Mouse (Mus musculus) hindbrain, embryonic 16.5 days (tissue): Measurements from ENCODE around the gene Hcfc2. TPM values are rescaled to one million over a fixed set of nuclear protein-coding genes. Genes with fewer than 3 reads are reported as not detected.
A peak's percentile ranks its signal among the peaks of the same experiment; 100 is the strongest.

Experiments used
- ATAC-seq: fragments of 200-750 bp; cut with Nextera tagmentation; 2 replicates; pipeline ENCODE4 v1.8.0; 2017; ENCODE audit warnings: moderate TSS enrichment, moderate library complexity
- H3K27ac ChIP-seq: fragments of 300-500 bp; sonication (generic); 2 replicates; pipeline ENCODE4 v1.5.1; 2014; ENCODE audit warnings: low read depth, mild to moderate bottlenecking, control low read depth, low read length, moderate library complexity
- H3K27me3 ChIP-seq: fragments of 300-500 bp; sonication (generic); replicated peaks from 2 replicates; pipeline ENCODE4 v1.6.1; 2014; ENCODE audit warnings: low read length; ENCODE audit not compliant: control insufficient read depth, insufficient read depth
- H3K36me3 ChIP-seq: fragments of 300-500 bp; sonication (generic); 2 replicates; pipeline ENCODE4 v1.6.1; 2014; ENCODE audit warnings: mild to moderate bottlenecking, low read length, moderate library complexity, mixed read lengths; ENCODE audit not compliant: control insufficient read depth, insufficient read depth
- H3K4me1 ChIP-seq: fragments of 300-500 bp; sonication (generic); 2 replicates; pipeline ENCODE4 v1.6.1; 2014; ENCODE audit warnings: low read depth, low read length; ENCODE audit not compliant: control insufficient read depth, insufficient read depth
- H3K4me2 ChIP-seq: fragments of 300-500 bp; sonication (generic); 2 replicates; pipeline ENCODE4 v1.6.1; 2014; ENCODE audit warnings: mild to moderate bottlenecking, low read length, control low read depth, moderate library complexity
- H3K4me3 ChIP-seq: fragments of 300-500 bp; sonication (generic); 2 replicates; pipeline ENCODE4 v1.5.1; 2014; ENCODE audit warnings: mild to moderate bottlenecking, low read length, control low read depth, moderate library complexity
- H3K9ac ChIP-seq: fragments of 300-500 bp; sonication (generic); 2 replicates; pipeline ENCODE4 v1.6.1; 2014; ENCODE audit warnings: low read depth, mild to moderate bottlenecking, control low read depth, low read length, moderate library complexity
- H3K9me3 ChIP-seq: fragments of 300-500 bp; sonication (generic); 2 replicates; pipeline ENCODE4 v1.6.1; 2014; ENCODE audit warnings: mild to moderate bottlenecking, low read length, moderate library complexity; ENCODE audit not compliant: control insufficient read depth
- WGBS: fragments of 180-500 bp; shearing (Covaris S2); extraction: QIAGEN DNeasy Blood & Tissue Kit; methylation state at CpG from one replicate; pipeline ENCODE4 v1.1.7; 2014; 5-methylcytosine and 5-hydroxymethylcytosine counted together
- polyA plus RNA-seq: library from polyadenylated mRNA; unstranded; fragments of >200 nt; fragmentation: Nextera tagmentation; extraction: Ambion mirVana; gene quantifications from 2 replicates; pipeline ENCODE4 v1.2.1, GENCODE M21; 2015

Hcfc2 gene
- polyA plus RNA-seq, 1 experiment from 2014 or later, result 37.7 TPM

GRCm38 (mm10) chr10:82761037-82761811, 65.3 kb downstream of the Hcfc2 start:
- H3K9me3 ChIP-seq, result no peaks in the 10 kb centered on the region
- peaks cover 14% of the 10 kb centered on the region for H3K36me3 ChIP-seq
- no peak for ATAC-seq
- no peak overlapping the region for H3K27ac ChIP-seq
- H3K4me2 ChIP-seq, result peak overlapping the region; percentile 48
- no peak overlapping the region; the same call in 1 of the 2 replicates for H3K9ac ChIP-seq
- 62% methylated on average over 9 of the region's 9 CpGs for WGBS
- no peaks in the 10 kb centered on the region for H3K27me3 ChIP-seq
- no peak overlapping the region; the same call in 1 of the 2 replicates for H3K4me3 ChIP-seq
- peaks cover 29% of the 10 kb centered on the region for H3K4me1 ChIP-seq

DNA sequence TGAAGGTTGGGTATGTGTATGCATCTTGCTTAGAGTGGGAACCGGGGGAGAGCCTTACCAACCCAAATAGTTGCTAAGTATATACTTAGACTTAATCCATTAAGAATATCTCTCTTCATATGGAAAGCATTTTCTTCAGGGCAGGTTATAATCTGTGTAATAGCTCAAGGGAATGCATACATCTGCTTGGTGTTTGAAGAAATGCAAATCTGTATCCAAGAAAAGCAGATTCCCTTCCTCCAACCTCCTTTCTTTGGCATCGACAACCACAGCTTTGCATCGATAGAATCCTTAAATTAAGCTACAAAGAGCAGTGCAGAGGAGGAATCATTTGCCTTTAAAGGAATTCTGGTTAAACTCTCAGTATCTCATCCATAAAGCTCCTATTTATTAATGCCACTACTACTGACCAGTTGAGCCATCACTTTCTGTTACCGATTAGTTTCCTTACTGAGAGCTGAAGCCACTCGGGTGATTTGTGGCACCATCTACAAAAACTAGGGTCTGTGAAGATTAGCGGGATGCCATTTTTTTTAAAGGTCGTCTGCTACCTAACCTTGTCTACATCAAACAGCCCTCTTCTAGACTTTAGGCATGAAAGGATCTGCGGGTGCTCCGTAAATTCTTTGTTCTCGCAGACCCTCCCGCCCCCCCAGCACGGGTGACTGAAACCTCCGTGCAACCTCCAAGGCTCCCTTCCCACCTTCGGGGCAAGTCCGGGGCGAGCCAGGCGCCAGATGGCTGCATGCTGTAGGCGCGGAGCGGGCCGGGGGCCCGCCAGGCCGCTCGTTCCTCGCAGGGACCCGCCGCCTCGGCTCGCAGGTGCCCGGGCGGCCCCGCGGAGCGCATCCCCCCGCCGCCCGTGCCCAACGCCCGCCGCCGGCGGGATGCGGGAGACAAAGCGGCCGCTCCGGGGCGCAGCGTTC, 67.1 kb downstream of the Hcfc2 start:
- H3K9me3 ChIP-seq, result no peaks in the 10 kb centered on the region
- H3K27ac ChIP-seq, result peak overlapping the region; percentile 99
- peak; percentile 31 for ATAC-seq
- no peaks in the 10 kb centered on the region for H3K27me3 ChIP-seq
- peaks cover 29% of the 10 kb centered on the region for H3K4me1 ChIP-seq
- H3K9ac ChIP-seq, result peak overlapping the region; percentile 99
- H3K4me3 ChIP-seq, result peak overlapping the region; percentile 93
- WGBS, result under 1% methylated on average over 21 of the region's 48 CpGs
- 0 out of 2 replicates have a peak, but pooled peaks cover 5% of the 10 kb centered on the region for H3K36me3 ChIP-seq
- peak overlapping the region; percentile 83 for H3K4me2 ChIP-seq

DNA sequence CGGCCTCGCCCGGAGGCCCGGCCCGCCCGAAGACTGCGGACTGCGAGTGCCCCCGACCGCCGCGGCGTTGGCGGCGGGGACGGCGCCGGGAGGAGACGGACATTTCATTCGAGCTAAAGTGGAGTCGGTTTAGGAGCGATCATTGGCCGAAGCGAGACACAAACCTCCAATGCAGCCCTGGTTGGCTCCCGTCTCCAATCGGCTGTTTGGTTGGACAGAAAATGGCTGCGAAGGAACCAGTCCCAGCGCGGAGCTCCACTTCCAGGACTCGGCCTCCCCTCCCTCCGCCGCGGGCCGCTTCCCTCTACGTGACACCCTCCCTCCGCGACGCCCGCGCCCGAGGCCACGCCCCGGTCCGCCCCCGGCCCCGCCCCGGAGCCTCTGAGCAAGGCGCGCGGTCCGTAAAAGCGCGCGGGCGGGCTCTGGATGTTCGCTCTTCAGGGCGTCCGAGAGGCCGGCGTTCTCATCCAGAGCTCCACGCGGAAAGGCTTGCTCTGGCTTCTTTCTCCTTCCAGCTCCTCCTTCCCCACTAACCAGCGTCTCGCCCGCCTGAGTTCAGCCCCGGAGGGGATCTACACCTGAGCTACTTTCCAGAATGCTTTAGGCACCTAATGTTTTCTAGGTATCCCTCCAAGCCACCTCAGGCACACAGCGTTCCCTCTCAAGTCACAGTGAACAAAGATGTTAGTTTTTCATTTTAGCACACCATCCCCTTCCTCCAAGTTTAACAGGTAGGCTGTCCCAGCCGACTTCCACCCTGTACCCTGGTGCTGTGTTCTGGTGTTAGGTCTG, 68.1 kb downstream of the Hcfc2 start, which contains the start of gene Nfyb:
TSS of gene Nfyb (minus strand) at position 305 of the 792 bp plus-strand sequence.
- H3K9me3 ChIP-seq, result no peaks in the 10 kb centered on the region
- peak within 1 kb of the TSS; percentile 99 for H3K27ac ChIP-seq
- 0 out of 2 replicates have a peak, but pooled peaks cover 3% of the 10 kb centered on the region for H3K36me3 ChIP-seq
- H3K4me1 ChIP-seq, result peaks cover 29% of the 10 kb centered on the region
- under 1% methylated on average over 66 of the region's 68 CpGs for WGBS
- no peaks in the 10 kb centered on the region for H3K27me3 ChIP-seq
- peak within 1 kb of the TSS; percentile 83 for H3K4me2 ChIP-seq
- H3K9ac ChIP-seq, result peak within 1 kb of the TSS; percentile 99
- ATAC-seq, result peak; percentile 97
- H3K4me3 ChIP-seq, result peak within 1 kb of the TSS; percentile 93

- Histone ChIP-seq H3K36me3 (no peaks in the 10 kb centered on the region), H3K4me1 (peaks cover 4% of the 10 kb centered on the region; the same call in 1 of the 2 replicates), H3K27ac (no peak overlapping the region), H3K4me3 (no peak overlapping the region), H3K9me3 (no peaks in the 10 kb centered on the region), H3K9ac (no peak overlapping the region), H3K27me3 (no peaks in the 10 kb centered on the region), H3K4me2 (no peak overlapping the region)
- no peak for ATAC-seq
- 24% methylated on average over 9 of the region's 9 CpGs for WGBS
These were observed 72.9 kb downstream of the Hcfc2 start for GRCm38 (mm10) chr10:82768901-82769300.

GRCm38 (mm10) chr10:82770713-82771112, 74.8 kb downstream of the Hcfc2 start:
- H3K9me3 ChIP-seq, result no peaks in the 10 kb centered on the region
- ATAC-seq, result no peak
- no peak overlapping the region for H3K9ac ChIP-seq
- no peak overlapping the region for H3K4me2 ChIP-seq
- H3K27ac ChIP-seq, result no peak overlapping the region
- no peak overlapping the region for H3K4me3 ChIP-seq
- H3K27me3 ChIP-seq, result no peaks in the 10 kb centered on the region
- 79% methylated on average over 2 of the region's 2 CpGs for WGBS
- H3K4me1 ChIP-seq, result no peaks in the 10 kb centered on the region
- H3K36me3 ChIP-seq, result no peaks in the 10 kb centered on the region

DNA sequence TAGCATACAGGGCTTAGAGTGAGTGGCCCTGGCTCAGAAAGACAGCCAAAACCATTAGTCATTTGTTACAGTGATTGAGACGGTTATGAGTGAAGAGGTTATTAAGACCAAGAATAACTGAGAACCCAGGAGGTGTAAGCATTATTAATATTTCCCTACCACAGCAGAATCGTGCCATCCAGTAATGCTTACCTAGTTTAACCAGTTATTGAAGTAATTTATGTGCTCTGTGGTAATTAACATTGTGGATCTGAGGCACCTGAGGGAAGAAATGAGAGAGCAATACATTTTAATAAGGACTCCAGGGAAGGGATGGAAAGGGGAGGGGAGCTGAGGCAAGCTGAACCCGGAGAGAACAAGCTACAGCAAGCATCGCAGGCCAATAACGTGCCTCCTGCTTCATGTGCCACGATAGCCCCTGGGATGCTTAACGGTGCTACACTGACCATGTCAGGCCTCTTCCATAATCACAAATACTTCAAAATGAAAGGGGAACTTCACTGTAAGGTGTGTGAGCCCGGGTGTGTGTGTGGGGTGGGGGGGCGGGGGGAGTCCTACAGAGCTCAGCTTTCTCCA, 75.7 kb downstream of the Hcfc2 start:
- Histone ChIP-seq H3K27me3 (no peaks in the 10 kb centered on the region), H3K9ac (no peak overlapping the region), H3K4me2 (no peak overlapping the region), H3K4me3 (no peak overlapping the region), H3K4me1 (no peaks in the 10 kb centered on the region), H3K27ac (no peak overlapping the region), H3K36me3 (no peaks in the 10 kb centered on the region), H3K9me3 (no peaks in the 10 kb centered on the region)
- ATAC-seq, result peak; percentile 61
- 60% methylated on average over 9 of the region's 9 CpGs for WGBS

- Histone ChIP-seq H3K27ac (no peak overlapping the region), H3K4me3 (no peak overlapping the region), H3K27me3 (no peaks in the 10 kb centered on the region), H3K4me2 (no peak overlapping the region), H3K9ac (no peak overlapping the region), H3K36me3 (no peaks in the 10 kb centered on the region), H3K4me1 (no peaks in the 10 kb centered on the region), H3K9me3 (no peaks in the 10 kb centered on the region)
- WGBS, result 92% methylated on average over 5 of the region's 5 CpGs
- no peak for ATAC-seq
These were observed 78.9 kb downstream of the Hcfc2 start for GRCm38 (mm10) chr10:82774841-82775240.

- ATAC-seq, result no peak
- Histone ChIP-seq H3K4me2 (no peak overlapping the region), H3K9ac (no peak overlapping the region), H3K4me1 (no peaks in the 10 kb centered on the region), H3K9me3 (no peaks in the 10 kb centered on the region), H3K36me3 (no peaks in the 10 kb centered on the region), H3K27ac (no peak overlapping the region), H3K27me3 (no peaks in the 10 kb centered on the region), H3K4me3 (no peak overlapping the region)
- WGBS, result 60% methylated on average over 2 of the region's 2 CpGs
These were observed 81.1 kb downstream of the Hcfc2 start for GRCm38 (mm10) chr10:82777075-82777474.
